In genomic region chr12:85176846-85177523, GRCm38 (mm10) we compare ENCODE assay signal across 7 mouse cellular contexts. TPM values are rescaled to one million over a fixed set of nuclear protein-coding genes. Genes with fewer than 3 reads are reported as not detected.
DNase-seq lines count a peak whose midpoint lies in the region; ATAC-seq and TF ChIP-seq lines count a peak whose summit lies in the region.

No protein-coding gene starts in this region.

- H3K4me1 ChIP-seq in ES-Bruce4 (ENCODE audit: control insufficient read depth, insufficient read depth, low read length): no peaks in the 10 kb centered on the region
- peaks cover 41% of the 10 kb centered on the region for H3K4me1 ChIP-seq in forebrain, embryonic 15.5 days
- H3K4me1 ChIP-seq in intestine, embryonic 15.5 days (replicated peaks): peaks cover 55% of the 10 kb centered on the region
- peaks cover 43% of the 10 kb centered on the region for H3K4me1 ChIP-seq in lung, embryonic 14.5 days (ENCODE audit: insufficient read depth)
- H3K4me1 ChIP-seq in neural tube, embryonic 14.5 days (ENCODE audit: control insufficient read depth, insufficient read depth, low read length): peaks cover 19% of the 10 kb centered on the region; the same call in 1 of the 2 replicates

- H3K9ac ChIP-seq in ES-Bruce4 (ENCODE audit: low read depth, poor library complexity, severe bottlenecking): no peak overlapping the region
- peak overlapping the region; percentile 36 for H3K9ac ChIP-seq in forebrain, embryonic 15.5 days (replicated peaks)
- peak overlapping the region; percentile 43 for H3K9ac ChIP-seq in intestine, embryonic 15.5 days
- peak overlapping the region; percentile 35 for H3K9ac ChIP-seq in lung, embryonic 14.5 days
- peak overlapping the region; percentile 8 for H3K9ac ChIP-seq in neural tube, embryonic 14.5 days (replicated peaks; ENCODE audit: low read depth, low read length)

- no peaks in the 10 kb centered on the region for H3K36me3 ChIP-seq in ES-Bruce4 (ENCODE audit: control insufficient read depth, insufficient read depth, low read length, poor library complexity, severe bottlenecking)
- H3K36me3 ChIP-seq in forebrain, embryonic 15.5 days: no peaks in the 10 kb centered on the region
- H3K36me3 ChIP-seq in intestine, embryonic 15.5 days: no peaks in the 10 kb centered on the region
- H3K36me3 ChIP-seq in lung, embryonic 14.5 days (ENCODE audit: insufficient read depth): peaks cover 10% of the 10 kb centered on the region
- H3K36me3 ChIP-seq in neural tube, embryonic 14.5 days (ENCODE audit: control insufficient read depth, insufficient read depth, low read length): no peaks in the 10 kb centered on the region

- no peaks in the 10 kb centered on the region for H3K27me3 ChIP-seq in ES-Bruce4 (ENCODE audit: control insufficient read depth, insufficient read depth, low read length, poor library complexity, severe bottlenecking)
- no peaks in the 10 kb centered on the region for H3K27me3 ChIP-seq in forebrain, embryonic 15.5 days
- no peaks in the 10 kb centered on the region; the same call in 1 of the 2 replicates for H3K27me3 ChIP-seq in intestine, embryonic 15.5 days (replicated peaks)
- no peaks in the 10 kb centered on the region for H3K27me3 ChIP-seq in lung, embryonic 14.5 days (ENCODE audit: insufficient read depth, low read length)
- H3K27me3 ChIP-seq in neural tube, embryonic 14.5 days (ENCODE audit: control insufficient read depth, insufficient read depth, low read length): no peaks in the 10 kb centered on the region

- H3K27ac ChIP-seq in ES-Bruce4 (ENCODE audit: insufficient read depth, low read length): no peak overlapping the region
- H3K27ac ChIP-seq in forebrain, embryonic 15.5 days (replicated peaks): no peak overlapping the region
- H3K27ac ChIP-seq in intestine, embryonic 15.5 days: peak overlapping the region; percentile 44; the same call in 1 of the 2 replicates
- peak overlapping the region; percentile 87; the same call in 1 of the 2 replicates for H3K27ac ChIP-seq in lung, embryonic 14.5 days (ENCODE audit: low read depth)
- H3K27ac ChIP-seq in neural tube, embryonic 14.5 days (ENCODE audit: low read depth, low read length): no peak overlapping the region

- 5% methylated on average over 32 of the region's 32 CpGs for WGBS in forebrain, embryonic 15.5 days
- WGBS in intestine, embryonic 15.5 days: 3% methylated on average over 32 of the region's 32 CpGs
- WGBS in lung, embryonic 14.5 days: 1% methylated on average over 32 of the region's 32 CpGs
- 5% methylated on average over 32 of the region's 32 CpGs for WGBS in neural tube, embryonic 14.5 days

- TF ChIP-seq CTCF in ES-Bruce4 (IDR thresholded peaks at IDR 0.05; ENCODE audit: low read depth, low read length): no peak
- TF ChIP-seq CTCF in lung, embryonic 14.5 days (IDR thresholded peaks at IDR 0.05; ENCODE audit: low read depth): no peak

- no peak for TF ChIP-seq EP300 in ES-Bruce4 (IDR thresholded peaks at IDR 0.05; ENCODE audit: insufficient read depth, low read depth, low read length)

- peak overlapping the region; percentile 22 for H3K4me3 ChIP-seq in ES-Bruce4 (ENCODE audit: low read depth, low read length)
- peak overlapping the region; percentile 22 for H3K4me3 ChIP-seq in forebrain, embryonic 15.5 days
- H3K4me3 ChIP-seq in intestine, embryonic 15.5 days (replicated peaks): peak overlapping the region; percentile 41
- peak overlapping the region; percentile 39 for H3K4me3 ChIP-seq in lung, embryonic 14.5 days (ENCODE audit: low read depth, low read length)
- H3K4me3 ChIP-seq in neural tube, embryonic 14.5 days (ENCODE audit: low read depth, low read length): peak overlapping the region; percentile 16

- peak; percentile 59 for DNase-seq in adrenal gland, postnatal 14 days
- DNase-seq in lung, embryonic 14.5 days: peak; percentile 85
- DNase-seq in right cerebral cortex, adult 2 months (ENCODE audit: low spot score in 2 of 2): no peak

- TF ChIP-seq POLR2A in ES-Bruce4 (IDR thresholded peaks at IDR 0.05; ENCODE audit: insufficient read depth, low read length): no peak

- ATAC-seq in forebrain, embryonic 15.5 days (replicated peaks): no peak
- ATAC-seq in intestine, embryonic 15.5 days: peak; percentile 82
- peak; percentile 50 for ATAC-seq in lung, embryonic 14.5 days (ENCODE audit: insufficient read depth)
- ATAC-seq in neural tube, embryonic 14.5 days (ENCODE audit: low read depth): no peak

- H3K9me3 ChIP-seq in ES-Bruce4 (replicated peaks; ENCODE audit: control insufficient read depth, insufficient read depth, low read length, poor library complexity, severe bottlenecking): no peaks in the 10 kb centered on the region
- H3K9me3 ChIP-seq in forebrain, embryonic 15.5 days: no peaks in the 10 kb centered on the region
- no peaks in the 10 kb centered on the region for H3K9me3 ChIP-seq in intestine, embryonic 15.5 days
- no peaks in the 10 kb centered on the region for H3K9me3 ChIP-seq in lung, embryonic 14.5 days (ENCODE audit: low read depth, low read length)
- H3K9me3 ChIP-seq in neural tube, embryonic 14.5 days (ENCODE audit: control insufficient read depth, low read length): no peaks in the 10 kb centered on the region

- peak overlapping the region; percentile 48 for H3K4me2 ChIP-seq in forebrain, embryonic 15.5 days (replicated peaks)
- peak overlapping the region; percentile 91 for H3K4me2 ChIP-seq in intestine, embryonic 15.5 days (replicated peaks)
- H3K4me2 ChIP-seq in lung, embryonic 14.5 days: peak overlapping the region; percentile 70
- peak overlapping the region; percentile 51 for H3K4me2 ChIP-seq in neural tube, embryonic 14.5 days (ENCODE audit: low read depth, low read length)

RNA-seq across cellular contexts. Expression of gene Pgf, which starts 0.6 kb away (rescaled TPM):
- 5.5 and 5.8 TPM in 2 replicates for polyA plus RNA-seq in ES-Bruce4 (2011; ENCODE audit: insufficient read depth, insufficient read length, low read depth, missing spikeins)
- 0.85 and 1.2 TPM in 2 replicates for total RNA-seq in adrenal gland, postnatal 14 days (2021)
- polyA plus RNA-seq in forebrain, embryonic 15.5 days (2015; fragmentation: Nextera tagmentation; extraction: Ambion mirVana): 6.2 and 6.3 TPM in 2 replicates
- 15.6 and 15.8 TPM in 2 replicates for polyA plus RNA-seq in intestine, embryonic 15.5 days (2015; fragmentation: Nextera tagmentation; extraction: Ambion mirVana)
- polyA plus RNA-seq in lung, embryonic 14.5 days (2014; fragmentation: Nextera tagmentation; extraction: Ambion mirVana): 10.9 and 14.6 TPM in 2 replicates
- 7.9 and 8.9 TPM in 2 replicates for polyA plus RNA-seq in neural tube, embryonic 14.5 days (2014; fragmentation: Nextera tagmentation; extraction: Ambion mirVana)

RNA-seq across cellular contexts. Expression of gene Rps6kl1, which starts 25.9 kb away (rescaled TPM):
- polyA plus RNA-seq in ES-Bruce4 (2011; ENCODE audit: insufficient read depth, insufficient read length, low read depth, missing spikeins): 3.0 and 3.8 TPM in 2 replicates
- total RNA-seq in adrenal gland, postnatal 14 days (2021): 1.7 and 2.2 TPM in 2 replicates
- 19.8 and 22.2 TPM in 2 replicates for polyA plus RNA-seq in forebrain, embryonic 15.5 days (2015; fragmentation: Nextera tagmentation; extraction: Ambion mirVana)
- 2.4 and 2.6 TPM in 2 replicates for polyA plus RNA-seq in intestine, embryonic 15.5 days (2015; fragmentation: Nextera tagmentation; extraction: Ambion mirVana)
- 0.91 and 1.0 TPM in 2 replicates for polyA plus RNA-seq in lung, embryonic 14.5 days (2014; fragmentation: Nextera tagmentation; extraction: Ambion mirVana)
- polyA plus RNA-seq in neural tube, embryonic 14.5 days (2014; fragmentation: Nextera tagmentation; extraction: Ambion mirVana): 22.1 and 28.3 TPM in 2 replicates

RNA-seq across cellular contexts. Expression of gene Eif2b2, which starts 42.3 kb away (rescaled TPM):
- 58.0 and 71.6 TPM in 2 replicates for polyA plus RNA-seq in ES-Bruce4 (2011; ENCODE audit: insufficient read depth, insufficient read length, low read depth, missing spikeins)
- total RNA-seq in adrenal gland, postnatal 14 days (2021): 69.7 and 79.3 TPM in 2 replicates
- 81.9 and 84.3 TPM in 2 replicates for polyA plus RNA-seq in forebrain, embryonic 15.5 days (2015; fragmentation: Nextera tagmentation; extraction: Ambion mirVana)
- 66.8 and 72.0 TPM in 2 replicates for polyA plus RNA-seq in intestine, embryonic 15.5 days (2015; fragmentation: Nextera tagmentation; extraction: Ambion mirVana)
- polyA plus RNA-seq in lung, embryonic 14.5 days (2014; fragmentation: Nextera tagmentation; extraction: Ambion mirVana): 91.4 and 99.9 TPM in 2 replicates
- polyA plus RNA-seq in neural tube, embryonic 14.5 days (2014; fragmentation: Nextera tagmentation; extraction: Ambion mirVana): 76.8 and 76.9 TPM in 2 replicates

Comparison
In these comparisons a context has a peak if more than half of its experiments do, and no peak if none do; other contexts are left out.
1. H3K27ac ChIP-seq: peak in intestine, embryonic 15.5 days (single experiment) and lung, embryonic 14.5 days (single experiment); none in ES-Bruce4 (single experiment), forebrain, embryonic 15.5 days (single experiment) and neural tube, embryonic 14.5 days (single experiment).
2. DNase-seq: peak in adrenal gland, postnatal 14 days (single experiment) and lung, embryonic 14.5 days (single experiment); none in right cerebral cortex, adult 2 months (0 of 2).
3. ATAC-seq: peak in intestine, embryonic 15.5 days (single experiment) and lung, embryonic 14.5 days (single experiment); none in forebrain, embryonic 15.5 days (single experiment) and neural tube, embryonic 14.5 days (single experiment).
4. Peak in every context shown above with its lines, with median percentiles within 50 percentile points of each other: H3K4me3 ChIP-seq and H3K4me2 ChIP-seq.